Comparison of ENCODE assay signal across 14 mouse cellular contexts in genomic region chr2:130862091-130862490, GRCm38 (mm10).
"Had no signal": no experiment of that assay in that cellular context is flagged by ENCODE, and none has a peak within 500 bp of the region (broad histone marks: within the 10 kb centered on the region; RNA-seq: fewer than 3 reads in every experiment).

No protein-coding gene starts in this region.

- ATAC-seq: midbrain, embryonic 16.5 days had no signal

- H3K9me3 ChIP-seq: limb, embryonic 10.5 days; liver, embryonic 15.5 days; midbrain, embryonic 12.5 days; neural tube, embryonic 13.5 days had no signal

- DNase-seq: kidney, postnatal 14 days; lung, adult 2 months; retina, postnatal 1 day; right cerebral cortex, postnatal 4 days; spleen, adult 18-20 months; thymus, adult 18-20 months; thymus, postnatal 14 days had no signal

- H3K36me3 ChIP-seq: limb, embryonic 10.5 days; liver, embryonic 15.5 days; midbrain, embryonic 12.5 days; neural tube, embryonic 13.5 days had no signal

- H3K9ac ChIP-seq: liver, embryonic 15.5 days; midbrain, embryonic 12.5 days; neural tube, embryonic 13.5 days had no signal

- H3K4me2 ChIP-seq: liver, embryonic 11.5 days; liver, embryonic 15.5 days; midbrain, embryonic 12.5 days; neural tube, embryonic 13.5 days had no signal

- H3K27me3 ChIP-seq: liver, embryonic 15.5 days; midbrain, embryonic 12.5 days; neural tube, embryonic 13.5 days had no signal

- H3K4me1 ChIP-seq: limb, embryonic 10.5 days; liver, embryonic 15.5 days; midbrain, embryonic 12.5 days; neural tube, embryonic 13.5 days had no signal

- H3K27ac ChIP-seq: left cerebral cortex, adult 2 months; limb, embryonic 10.5 days; liver, embryonic 15.5 days; midbrain, embryonic 12.5 days; neural tube, embryonic 13.5 days had no signal

- H3K4me3 ChIP-seq: left cerebral cortex, adult 2 months; limb, embryonic 10.5 days; liver, embryonic 15.5 days; midbrain, embryonic 12.5 days; neural tube, embryonic 13.5 days had no signal
